Mouse (Mus musculus): ENCODE results near the gene Enoph1.

GRCm38 (mm10) chr5:100079040-100079930, 39.5 kb downstream of the Enoph1 start:
- TF ChIP-seq RAD21 (IDR thresholded peaks at IDR 0.05; ENCODE audit: low read depth, low read length): no peak
- no peak for TF ChIP-seq ZMIZ1 (IDR thresholded peaks at IDR 0.05; ENCODE audit: low read depth, low read length)
- no peak for TF ChIP-seq HCFC1 (IDR thresholded peaks at IDR 0.05; ENCODE audit: low read depth, low read length)
- TF ChIP-seq E2F4 (IDR thresholded peaks at IDR 0.05; ENCODE audit: insufficient replicate concordance, low read depth, low read length): no peak
- TF ChIP-seq EP300 (IDR thresholded peaks at IDR 0.05; ENCODE audit: low read length): no peak
- TF ChIP-seq CTCF (conservative IDR thresholded peaks at IDR 0.05 in 1 of 2, IDR thresholded peaks at IDR 0.05 in 1 of 2; ENCODE audit: low read depth in 2 of 2, low read length in 2 of 2): no peak
- peak; percentile 22; the same call in 1 of the 2 replicates for TF ChIP-seq MAX (IDR thresholded peaks at IDR 0.05; ENCODE audit: low read length)
- no peak for TF ChIP-seq MAZ (IDR thresholded peaks at IDR 0.05; ENCODE audit: low read depth, low read length)
- no peak for TF ChIP-seq CHD1 (IDR thresholded peaks at IDR 0.05; ENCODE audit: low read depth, low read length)
- no peak for TF ChIP-seq POLR2A (IDR thresholded peaks at IDR 0.05; ENCODE audit: low read depth, low read length)

Measured in CH12.LX (cell line).